Mouse (Mus musculus) midbrain, embryonic 11.5 days (tissue): ENCODE measurements around the gene Gc. TPM values are rescaled to one million over a fixed set of nuclear protein-coding genes. Genes with fewer than 3 reads are reported as not detected.

Source experiments
- ATAC-seq: fragments of 200-750 bp; cut with Nextera tagmentation; 2 replicates; pipeline ENCODE4 v1.8.0; 2017; ENCODE audit warnings: moderate TSS enrichment, moderate library complexity; ENCODE audit not compliant: low FRiP score
- DNase-seq: peaks from one replicate; pipeline ENCODE4 v3.0.0; 2015; ENCODE audit warnings: low spot score; ENCODE audit errors: missing footprints
- H3K27ac ChIP-seq: fragments of 300-500 bp; sonication (generic); 2 replicates; pipeline ENCODE4 v1.5.1; 2014; ENCODE audit warnings: low read depth, low read length
- H3K27me3 ChIP-seq: fragments of 300-500 bp; sonication (generic); 2 replicates; pipeline ENCODE4 v1.6.1; 2014; ENCODE audit warnings: mild to moderate bottlenecking, low read length, moderate library complexity, mixed read lengths; ENCODE audit not compliant: control insufficient read depth, insufficient read depth
- H3K36me3 ChIP-seq: fragments of 300-500 bp; sonication (generic); 2 replicates; pipeline ENCODE4 v1.6.1; 2014; ENCODE audit warnings: mild to moderate bottlenecking, low read length, moderate library complexity, mixed read lengths; ENCODE audit not compliant: control insufficient read depth, insufficient read depth
- H3K4me1 ChIP-seq: fragments of 300-500 bp; sonication (generic); 2 replicates; pipeline ENCODE4 v1.6.1; 2014; ENCODE audit warnings: low read length; ENCODE audit not compliant: control insufficient read depth, insufficient read depth
- H3K4me2 ChIP-seq: fragments of 300-500 bp; sonication (generic); 2 replicates; pipeline ENCODE4 v1.6.1; 2014; ENCODE audit warnings: mild to moderate bottlenecking, moderate library complexity
- H3K4me3 ChIP-seq: fragments of 300-500 bp; sonication (generic); 2 replicates; pipeline ENCODE4 v1.5.1; 2014; ENCODE audit warnings: low read depth, low read length
- H3K9ac ChIP-seq: fragments of 300-500 bp; sonication (generic); 2 replicates; pipeline ENCODE4 v1.6.1; 2014; ENCODE audit warnings: low read length
- H3K9me3 ChIP-seq: fragments of 300-500 bp; sonication (generic); 2 replicates; pipeline ENCODE4 v1.6.1; 2016; ENCODE audit warnings: low read length; ENCODE audit not compliant: control insufficient read depth
- WGBS: fragments of 180-500 bp; shearing (Covaris S2); extraction: QIAGEN DNeasy Blood & Tissue Kit; methylation state at CpG from one replicate; pipeline ENCODE4 v1.1.7; 2014; 5-methylcytosine and 5-hydroxymethylcytosine counted together
- polyA plus RNA-seq: library from polyadenylated mRNA; unstranded; fragments of >200 nt; fragmentation: Nextera tagmentation; extraction: Ambion mirVana; gene quantifications from 2 replicates; pipeline ENCODE4 v1.2.1, GENCODE M21; 2014

Gene Gc
- polyA plus RNA-seq, 1 experiment from 2014 or later: not detected

- ATAC-seq (no peak), DNase-seq (no peak)
- no peaks in the 10 kb centered on the region for H3K27me3 ChIP-seq
- peaks cover 3% of the 10 kb centered on the region; the same call in 1 of the 2 replicates for H3K9me3 ChIP-seq
- no peaks in the 10 kb centered on the region for H3K4me1 ChIP-seq
- no peak overlapping the region for H3K4me2 ChIP-seq
- H3K9ac ChIP-seq: no peak overlapping the region
- no peak overlapping the region for H3K27ac ChIP-seq
- 85% methylated on average over 1 of the region's 1 CpGs for WGBS
- H3K4me3 ChIP-seq: no peak overlapping the region
- no peaks in the 10 kb centered on the region for H3K36me3 ChIP-seq
These were observed 67.3 kb downstream of the Gc start for GRCm38 (mm10) chr5:89390405-89390804.

- Histone ChIP-seq H3K4me1 (no peaks in the 10 kb centered on the region), H3K4me2 (no peak overlapping the region), H3K4me3 (no peak overlapping the region), H3K36me3 (no peaks in the 10 kb centered on the region), H3K9me3 (no peaks in the 10 kb centered on the region), H3K27ac (no peak overlapping the region), H3K9ac (no peak overlapping the region), H3K27me3 (no peaks in the 10 kb centered on the region)
- WGBS: 50% methylated on average over 5 of the region's 5 CpGs
- peak; percentile 70 for ATAC-seq
- DNase-seq: no peak
These were observed 73.5 kb downstream of the Gc start for GRCm38 (mm10) chr5:89384204-89384603.

DNA sequence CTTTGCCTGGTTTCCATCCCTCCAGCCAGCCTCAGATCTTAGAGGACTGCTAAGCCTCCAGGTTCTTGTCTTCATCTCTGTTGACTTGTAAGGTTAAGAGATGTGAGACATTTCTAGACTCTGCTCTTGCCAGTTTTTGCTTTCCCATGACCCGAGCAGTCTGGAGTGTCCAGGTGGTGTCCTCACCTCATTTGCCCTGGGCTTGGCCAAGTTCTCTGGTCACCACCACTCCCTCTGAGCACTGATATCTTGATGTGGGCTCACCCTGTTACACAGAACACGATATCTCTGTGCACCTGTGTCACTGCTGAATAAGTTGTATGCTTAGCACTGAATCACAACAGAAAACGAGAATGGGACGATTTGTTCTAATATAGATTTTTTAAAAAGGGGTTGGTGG lies 76.4 kb downstream of the Gc start:
- WGBS: 85% methylated on average over 4 of the region's 4 CpGs
- no peaks in the 10 kb centered on the region for H3K36me3 ChIP-seq

GRCm38 (mm10) chr5:89370140-89370539 lies 87.6 kb downstream of the Gc start:
- H3K4me2 ChIP-seq: no peak overlapping the region
- no peak overlapping the region for H3K27ac ChIP-seq
- no peaks in the 10 kb centered on the region for H3K36me3 ChIP-seq
- DNase-seq: no peak
- H3K9ac ChIP-seq: no peak overlapping the region
- ATAC-seq: no peak
- no peaks in the 10 kb centered on the region for H3K27me3 ChIP-seq
- no peak overlapping the region for H3K4me3 ChIP-seq
- H3K9me3 ChIP-seq: no peaks in the 10 kb centered on the region
- WGBS: 60% methylated on average over 1 of the region's 1 CpGs
- no peaks in the 10 kb centered on the region for H3K4me1 ChIP-seq

More for the DNA sequence above, 76.4 kb downstream of the Gc start:
- ATAC-seq (no peak), DNase-seq (no peak)
- Histone ChIP-seq H3K27me3 (no peaks in the 10 kb centered on the region), H3K9me3 (no peaks in the 10 kb centered on the region), H3K4me3 (no peak overlapping the region), H3K27ac (no peak overlapping the region), H3K4me1 (no peaks in the 10 kb centered on the region), H3K9ac (no peak overlapping the region), H3K4me2 (no peak overlapping the region)

- no peak overlapping the region for H3K4me2 ChIP-seq
- no peak overlapping the region for H3K4me3 ChIP-seq
- H3K27me3 ChIP-seq: no peaks in the 10 kb centered on the region
- no peaks in the 10 kb centered on the region for H3K36me3 ChIP-seq
- no peak overlapping the region for H3K27ac ChIP-seq
- H3K9ac ChIP-seq: no peak overlapping the region
- ATAC-seq (peak; percentile 80), DNase-seq (peak; percentile 85)
- no peaks in the 10 kb centered on the region for H3K4me1 ChIP-seq
- WGBS: 17% methylated on average over 4 of the region's 4 CpGs
- no peaks in the 10 kb centered on the region for H3K9me3 ChIP-seq
These were observed 89.5 kb downstream of the Gc start for GRCm38 (mm10) chr5:89368045-89368743.

Other genes starting within 250 kb of the Gc start
- gene Npffr2, start 69.5 kb upstream of the Gc start, polyA plus RNA-seq: 0.25 TPM in 1 of 2 replicates, not detected in the other